Mouse (Mus musculus): ENCODE data around the gene Tex35.

Gene Tex35

GRCm38 (mm10) chr1:157049886-157050285 lies 58.6 kb downstream of the Tex35 start:
- DNase-seq (ENCODE audit: low read depth): no peak
